Mouse (Mus musculus): Measurements from ENCODE around the gene Parp1.
"Not testable (repeated sequence)": the region's sequence is repeated elsewhere in the genome, so short reads cannot be mapped to it uniquely, and the experiment has no call there.

Parp1 gene

DNA sequence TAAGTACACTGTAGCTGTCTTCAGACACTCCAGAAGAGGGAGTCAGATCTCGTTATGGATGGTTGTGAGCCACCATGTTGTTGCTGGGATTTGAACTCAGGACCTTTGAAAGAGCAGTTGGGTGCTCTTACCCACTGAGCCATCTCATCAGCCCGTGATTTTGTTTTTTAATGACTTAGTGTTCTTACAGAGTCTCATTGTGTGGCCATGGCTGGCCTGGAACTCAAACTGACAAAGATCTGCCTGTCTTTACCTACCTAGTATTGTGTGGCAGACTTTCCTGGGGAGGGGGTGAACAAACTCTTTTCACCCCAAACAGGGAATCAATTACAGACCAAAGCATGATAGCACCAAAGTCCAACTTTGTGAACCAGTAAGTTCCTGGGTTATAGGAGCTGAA lies 69.1 kb downstream of the Parp1 start:
- not testable (repeated sequence) for DNase-seq (ENCODE audit: low spot score in 2 of 2)

GRCm38 (mm10) chr1:180639416-180640401 lies 71.0 kb downstream of the Parp1 start:
- DNase-seq (ENCODE audit: low spot score in 2 of 2) = no peak

DNA sequence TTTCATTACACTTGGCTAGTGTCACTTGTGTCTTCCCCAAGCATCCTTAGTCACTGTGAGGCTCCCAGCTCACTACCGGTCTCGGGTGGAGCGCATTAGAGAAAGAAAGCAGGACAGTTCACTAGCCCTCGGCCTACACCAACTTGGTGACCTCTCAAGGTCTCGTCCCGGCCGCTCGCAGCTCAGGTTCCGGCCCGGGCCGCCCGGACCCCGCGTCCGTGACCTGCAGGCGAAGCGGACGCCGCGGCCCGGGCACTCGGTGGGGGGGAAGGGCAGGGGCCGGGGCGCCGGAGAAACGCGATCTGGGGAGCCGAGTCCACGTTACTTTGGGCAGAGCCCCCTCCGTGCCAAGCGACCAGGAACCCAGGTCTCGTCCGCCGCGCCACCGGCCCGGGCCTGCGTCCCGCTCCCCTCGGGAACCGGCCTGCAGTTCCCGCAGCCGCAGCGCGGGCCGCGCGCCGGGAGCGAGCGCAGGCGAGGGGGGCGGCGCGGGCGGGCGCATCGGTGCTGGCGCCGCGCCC lies 71.9 kb downstream of the Parp1 start:
- DNase-seq (ENCODE audit: low spot score in 2 of 2) = peak in 1 of 2 experiments; percentile 8

GRCm38 (mm10) chr1:180641137-180641517 lies 72.4 kb downstream of the Parp1 start, which contains the start of gene Lin9:
TSS of gene Lin9 (plus strand) at chr1:180641150.
- DNase-seq (ENCODE audit: low spot score in 2 of 2) = peak; percentile 74 to 87

- DNase-seq (ENCODE audit: low spot score in 2 of 2) = no peak
Observed at GRCm38 (mm10) chr1:180641518-180642227, 72.9 kb downstream of the Parp1 start.

GRCm38 (mm10) chr1:180642228-180642564 lies 73.5 kb downstream of the Parp1 start:
- DNase-seq (ENCODE audit: low spot score in 2 of 2) = no peak

All from frontal cortex, postnatal 14 days (tissue).